Mouse (Mus musculus) liver, embryonic 14.5 days (tissue): Measurements from ENCODE around the gene Spon1. TPM values are rescaled to one million over a fixed set of nuclear protein-coding genes. Genes with fewer than 3 reads are reported as not detected.

Source experiments
- ATAC-seq: fragments of 200-750 bp; cut with Nextera tagmentation; 2 replicates; pipeline ENCODE4 v1.8.0; 2017; ENCODE audit warnings: moderate number of reproducible peaks, mild to moderate bottlenecking, moderate library complexity; ENCODE audit not compliant: insufficient read depth
- DNase-seq, 3 experiments: peaks; one replicate each; pipeline ENCODE4 v3.0.0-alpha.2; 2012 to 2013; ENCODE audit warnings: low read depth in 3 of 3, low spot score in 3 of 3
- H3K27ac ChIP-seq: fragments of 300-500 bp; sonication (generic); 2 replicates; pipeline ENCODE4 v1.5.1; 2014; ENCODE audit warnings: moderate library complexity, mild to moderate bottlenecking, control low read depth, inconsistent platforms
- H3K27me3 ChIP-seq: fragments of 300-500 bp; sonication (generic); 2 replicates; pipeline ENCODE4 v1.6.1; 2014; ENCODE audit warnings: mild to moderate bottlenecking, low read length, moderate library complexity; ENCODE audit not compliant: control insufficient read depth, insufficient read depth
- H3K36me3 ChIP-seq: fragments of 300-500 bp; sonication (generic); replicated peaks from 2 replicates; pipeline ENCODE4 v1.6.1; 2014; ENCODE audit warnings: low read depth; ENCODE audit not compliant: control insufficient read depth, insufficient read depth
- H3K4me1 ChIP-seq, 2 experiments: fragments of 200-500 bp in 1 of 2; fragments of 300-500 bp in 1 of 2; sonication (generic) in 1 of 2; replicated peaks; 2 replicates each; pipeline ENCODE4 v1.6.1; 2012 to 2014; ENCODE audit warnings: antibody characterized with exemption in 1 of 2, inconsistent platforms in 1 of 2, low read length in 1 of 2; ENCODE audit not compliant: control insufficient read depth in 2 of 2, insufficient read depth in 2 of 2
- H3K4me2 ChIP-seq: fragments of 300-500 bp; sonication (generic); 2 replicates; pipeline ENCODE4 v1.6.1; 2014; ENCODE audit warnings: low read depth, mild to moderate bottlenecking, control low read depth, moderate library complexity
- H3K4me3 ChIP-seq, 2 experiments: fragments of 200-500 bp in 1 of 2; fragments of 300-500 bp in 1 of 2; sonication (generic) in 1 of 2; 2 replicates each; pipeline ENCODE4 v1.5.1; 2012 to 2014; ENCODE audit warnings: low read depth in 2 of 2, low read length in 2 of 2, mild to moderate bottlenecking in 2 of 2, control low read depth in 1 of 2, inconsistent platforms in 1 of 2, moderate library complexity in 1 of 2; ENCODE audit not compliant: insufficient read depth in 1 of 2
- H3K9ac ChIP-seq: fragments of 300-500 bp; sonication (generic); replicated peaks from 2 replicates; pipeline ENCODE4 v1.6.1; 2014; ENCODE audit warnings: mild to moderate bottlenecking, control low read depth, moderate library complexity
- H3K9me3 ChIP-seq: fragments of 300-500 bp; sonication (generic); 2 replicates; pipeline ENCODE4 v1.6.1; 2016; ENCODE audit warnings: low read length, mixed read lengths; ENCODE audit not compliant: control insufficient read depth
- CTCF ChIP-seq: IDR thresholded peaks from 2 replicates; pipeline ENCODE4 v1.5.1; 2016; ENCODE audit warnings: antibody characterized with exemption, low read depth, control low read depth
- EP300 ChIP-seq: IDR thresholded peaks from 2 replicates; pipeline ENCODE4 v1.6.1; 2016; ENCODE audit warnings: antibody characterized with exemption, low read depth
- WGBS: fragments of 180-500 bp; shearing (Covaris S2); extraction: QIAGEN DNeasy Blood & Tissue Kit; methylation state at CpG from one replicate; pipeline ENCODE4 v1.1.7; 2014; ENCODE audit not compliant: insufficient replicate concordance; 5-methylcytosine and 5-hydroxymethylcytosine counted together
- polyA plus RNA-seq, 2 experiments: library from polyadenylated mRNA; depleted of rRNA in 1 of 2; stranded (reverse) in 1 of 2; unstranded in 1 of 2; fragments of >200 nt; fragmentation: Nextera tagmentation in 1 of 2; extraction: Ambion mirVana in 1 of 2; gene quantifications; 2 replicates each; pipeline versions ENCODE4 v1.2.1 to v1.2.3; 2012 to 2014

The Spon1 gene
- polyA plus RNA-seq, 2 experiments, result 0.36 to 0.39 TPM

DNA sequence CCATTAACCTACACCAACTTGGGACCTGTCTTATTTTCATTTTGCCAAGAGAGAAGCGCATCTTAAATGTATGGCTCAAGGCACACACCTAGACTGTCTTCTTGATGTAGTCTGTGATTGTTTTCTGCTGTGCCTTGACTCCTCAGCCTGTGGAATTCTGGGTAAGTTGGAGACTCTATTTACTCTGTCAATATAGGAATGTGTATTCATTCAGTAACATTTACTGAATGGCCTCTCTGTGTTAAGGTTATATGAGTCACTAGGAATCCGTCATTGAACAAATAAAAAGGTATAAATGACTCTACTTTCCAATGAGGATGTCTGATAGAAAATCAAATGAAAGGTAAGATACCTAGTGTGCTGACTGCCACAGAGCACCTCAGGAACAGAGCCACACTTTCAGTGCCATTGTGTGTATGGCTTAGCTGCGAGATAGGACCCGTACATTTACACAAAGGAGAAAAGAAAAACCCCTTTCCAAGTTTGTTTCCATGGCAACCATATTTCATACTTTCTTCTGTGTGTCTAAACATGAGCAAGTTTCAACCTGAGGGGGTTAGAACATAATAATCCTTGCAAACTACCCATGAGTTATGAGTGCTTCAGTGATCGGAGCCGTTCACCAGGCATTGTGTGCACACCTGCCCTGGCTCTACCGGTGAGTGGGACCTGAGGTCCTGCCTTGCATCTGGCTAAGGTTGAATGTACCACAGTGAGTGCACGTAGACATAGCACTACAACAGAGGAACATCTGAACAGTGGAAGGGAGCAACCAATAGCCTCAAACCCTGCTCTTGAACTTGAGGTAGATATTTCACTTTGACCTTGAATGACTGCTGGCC is 35.2 kb upstream of the Spon1 start:
- ATAC-seq (no peak), DNase-seq (no peak)
- Histone ChIP-seq H3K4me3 (no peak overlapping the region), H3K4me1 (no peaks in the 10 kb centered on the region), H3K9ac (no peak overlapping the region), H3K9me3 (no peaks in the 10 kb centered on the region), H3K4me2 (no peak overlapping the region), H3K27ac (no peak overlapping the region), H3K36me3 (no peaks in the 10 kb centered on the region), H3K27me3 (no peaks in the 10 kb centered on the region)
- no peak for TF ChIP-seq CTCF
- no peak for TF ChIP-seq EP300
- 67% methylated on average over 8 of the region's 8 CpGs for WGBS

DNA sequence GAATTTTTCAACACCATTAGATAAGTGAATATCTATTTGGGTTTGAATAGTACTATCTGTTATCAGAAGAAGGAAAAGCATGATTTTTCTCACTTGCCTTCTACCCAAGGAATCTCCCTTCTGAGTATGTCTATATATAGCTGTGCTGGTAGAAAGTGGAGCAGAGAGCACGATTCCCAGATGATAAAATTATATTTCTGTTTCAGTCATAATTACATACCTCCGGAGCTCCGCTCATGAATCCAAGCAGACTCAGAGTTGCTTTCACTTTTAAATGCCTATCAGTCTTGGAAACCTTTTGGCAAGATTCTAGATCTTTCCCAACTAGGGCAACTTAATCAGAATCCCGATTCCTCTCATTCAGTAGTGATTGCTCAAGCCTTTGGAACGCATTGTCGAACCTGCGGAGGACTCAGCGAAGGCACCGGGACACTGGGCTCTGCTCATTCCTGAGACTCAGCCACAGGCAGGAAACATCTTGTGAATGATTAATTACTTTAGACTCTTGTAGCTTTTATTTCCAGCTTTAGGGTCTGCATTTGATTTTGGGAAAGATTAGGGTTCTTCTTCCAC is 27.9 kb upstream of the Spon1 start:
- Histone ChIP-seq H3K27me3 (no peaks in the 10 kb centered on the region), H3K4me1 (no peaks in the 10 kb centered on the region), H3K4me2 (no peak overlapping the region), H3K4me3 (no peak overlapping the region), H3K9me3 (no peaks in the 10 kb centered on the region), H3K36me3 (no peaks in the 10 kb centered on the region), H3K27ac (no peak overlapping the region), H3K9ac (no peak overlapping the region)
- DNase-seq (no peak), ATAC-seq (no peak)
- 65% methylated on average over 9 of the region's 9 CpGs for whole genome bisulfite sequencing
- no peak for TF ChIP-seq CTCF
- TF ChIP-seq EP300, result no peak

DNA sequence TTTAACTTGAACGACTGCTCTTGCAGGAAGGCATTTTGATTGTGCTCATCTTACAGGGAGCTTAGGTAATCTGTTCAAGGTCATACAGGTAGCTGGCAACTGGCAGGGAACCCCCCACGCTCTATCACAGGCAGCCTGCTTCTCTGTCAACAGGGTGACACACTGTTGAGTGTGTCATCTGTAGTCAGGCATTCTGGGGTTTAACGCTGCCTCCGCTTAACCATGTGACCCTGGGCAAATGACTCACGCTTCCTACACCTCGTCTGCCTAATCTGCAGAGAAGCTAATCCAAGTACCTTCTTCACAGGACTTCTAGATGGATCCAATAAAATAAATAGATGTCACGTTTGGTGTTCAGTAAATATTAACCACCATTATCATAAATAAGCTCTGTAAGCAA is 26.6 kb upstream of the Spon1 start:
- H3K27ac ChIP-seq, result no peak overlapping the region
- TF ChIP-seq CTCF (no peak), EP300 (no peak)
- H3K4me2 ChIP-seq, result no peak overlapping the region
- H3K9me3 ChIP-seq, result no peaks in the 10 kb centered on the region
- no peak overlapping the region for H3K9ac ChIP-seq
- no peak for ATAC-seq
- H3K4me1 ChIP-seq, result no peaks in the 10 kb centered on the region
- H3K36me3 ChIP-seq, result no peaks in the 10 kb centered on the region
- no peak for DNase-seq
- 48% methylated on average over 7 of the region's 7 CpGs for whole genome bisulfite sequencing
- H3K4me3 ChIP-seq, result no peak overlapping the region
- H3K27me3 ChIP-seq, result no peaks in the 10 kb centered on the region

DNA sequence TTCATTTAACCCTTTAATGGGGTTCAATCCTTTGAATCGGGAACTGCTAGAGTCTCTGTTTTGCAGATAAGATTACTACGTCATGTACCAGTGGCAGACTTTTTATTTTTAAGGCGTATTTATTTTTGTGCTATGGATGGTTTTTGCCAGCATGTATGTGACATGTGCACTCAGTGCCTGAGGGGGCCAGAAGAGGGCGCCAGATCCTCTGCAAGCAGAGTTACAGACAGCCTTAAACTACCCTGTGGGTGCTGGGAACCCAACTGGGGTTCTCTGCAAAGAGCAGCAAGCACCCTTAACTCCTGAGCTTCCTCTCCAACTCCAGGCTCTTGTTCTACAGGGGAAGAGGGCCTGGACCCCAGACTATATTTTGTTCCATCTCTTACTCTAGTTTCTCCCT is 23.2 kb upstream of the Spon1 start:
- ATAC-seq, result no peak
- WGBS, result 67% methylated on average over 4 of the region's 4 CpGs

DNA sequence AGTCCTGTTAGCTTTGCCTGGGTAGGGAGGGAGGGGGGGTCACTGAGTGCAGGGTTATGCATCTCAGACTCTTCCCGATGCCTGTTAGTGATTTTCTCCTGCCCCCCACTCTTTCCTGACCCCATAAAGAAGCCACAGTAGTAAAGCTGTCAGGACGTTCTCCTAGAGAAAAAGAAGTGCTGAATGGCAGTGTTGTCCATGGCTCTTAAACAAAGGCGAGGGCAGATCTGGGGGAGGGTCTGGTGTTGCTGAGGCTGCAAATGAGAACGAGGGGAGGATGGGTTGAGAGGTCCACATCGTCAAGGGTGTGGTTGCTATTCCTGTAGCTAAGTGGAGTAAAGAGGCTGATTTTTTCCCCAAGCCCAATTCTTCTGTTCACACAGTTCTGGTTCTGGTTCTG is 21.8 kb upstream of the Spon1 start:
- Histone ChIP-seq H3K27me3 (no peaks in the 10 kb centered on the region), H3K36me3 (no peaks in the 10 kb centered on the region), H3K9ac (no peak overlapping the region), H3K9me3 (no peaks in the 10 kb centered on the region), H3K27ac (no peak overlapping the region), H3K4me2 (no peak overlapping the region), H3K4me3 (no peak overlapping the region), H3K4me1 (no peaks in the 10 kb centered on the region)
- TF ChIP-seq EP300 (no peak), CTCF (no peak)
- 36% methylated on average over 5 of the region's 5 CpGs for WGBS
- no peak for ATAC-seq
- no peak for DNase-seq

More for the DNA sequence above, 23.2 kb upstream of the Spon1 start:
- Histone ChIP-seq H3K9me3 (no peaks in the 10 kb centered on the region), H3K27me3 (no peaks in the 10 kb centered on the region), H3K4me3 (no peak overlapping the region), H3K36me3 (no peaks in the 10 kb centered on the region), H3K4me1 (no peaks in the 10 kb centered on the region), H3K27ac (no peak overlapping the region), H3K9ac (no peak overlapping the region), H3K4me2 (no peak overlapping the region)
- DNase-seq, result no peak
- peak; percentile 36; the same call in 1 of the 2 replicates for TF ChIP-seq CTCF
- TF ChIP-seq EP300, result no peak
